ENCODE assay signal across 22 mouse cellular contexts in the genomic region with DNA sequence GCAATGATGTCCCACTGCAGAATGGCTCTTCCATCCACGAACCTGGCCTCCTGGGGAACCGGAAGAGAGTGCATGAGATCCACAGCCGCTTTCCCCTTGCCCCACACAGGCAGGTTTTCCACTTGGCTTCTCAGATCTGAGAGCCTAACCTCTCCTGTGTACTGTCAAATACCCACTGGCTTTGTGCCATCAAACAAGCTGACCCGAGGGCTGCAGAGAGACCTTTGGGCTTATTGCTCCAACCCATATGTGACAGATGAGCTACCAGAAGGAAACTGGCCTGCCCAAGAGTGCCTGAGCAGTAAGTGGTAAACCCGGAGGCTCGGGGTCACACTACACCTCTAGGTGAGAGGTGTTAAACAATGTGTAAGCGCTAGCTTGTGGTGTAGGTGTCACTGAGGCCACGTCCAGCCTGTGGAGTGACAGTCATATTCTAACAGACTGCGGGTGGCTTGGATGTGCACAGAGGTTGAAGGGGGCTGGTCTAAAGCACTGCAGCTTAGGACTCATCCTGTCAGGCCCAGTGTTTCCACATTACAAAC.
DNase-seq lines count a peak whose midpoint lies in the region; ATAC-seq and TF ChIP-seq lines count a peak whose summit lies in the region.
"Had no signal": no experiment of that assay in that cellular context is flagged by ENCODE, and none has a peak within 500 bp of the region (broad histone marks: within the 10 kb centered on the region; RNA-seq: fewer than 3 reads in every experiment).

No protein-coding gene starts in this region.

- WGBS in kidney, embryonic 14.5 days, result 55% methylated on average over 9 of the region's 9 CpGs
- 54% methylated on average over 9 of the region's 9 CpGs for WGBS in liver, embryonic 15.5 days (ENCODE audit: insufficient replicate concordance)
- WGBS in liver, embryonic 12.5 days (ENCODE audit: insufficient replicate concordance), result 61% methylated on average over 9 of the region's 9 CpGs
- WGBS in liver, embryonic 16.5 days (ENCODE audit: insufficient replicate concordance), result 58% methylated on average over 9 of the region's 9 CpGs
- 72% methylated on average over 9 of the region's 9 CpGs for WGBS in stomach, postnatal 0 days

- DNase-seq in kidney, adult 11 months, result peak; percentile 65
- no peak for DNase-seq in stomach, postnatal 0 days (ENCODE audit: low spot score)
- DNase-seq in ovary, postnatal 36 days (ENCODE audit: low spot score), result no peak
- no peak for DNase-seq in adrenal gland, adult 2 months
- DNase-seq: adrenal gland, postnatal 25 days; cerebellum, adult 9-10 months; gastrocnemius, adult 2 months; heart, postnatal 36 days; liver, embryonic 13.5 days; lung, postnatal 10 days had no signal

- no peaks in the 10 kb centered on the region for H3K9me3 ChIP-seq in kidney, embryonic 14.5 days (ENCODE audit: control insufficient read depth, low read length)
- H3K9me3 ChIP-seq in liver, embryonic 15.5 days (replicated peaks), result no peaks in the 10 kb centered on the region
- H3K9me3 ChIP-seq in liver, embryonic 12.5 days (replicated peaks), result no peaks in the 10 kb centered on the region
- no peaks in the 10 kb centered on the region for H3K9me3 ChIP-seq in liver, embryonic 16.5 days (replicated peaks; ENCODE audit: control insufficient read depth, low read length)
- H3K9me3 ChIP-seq in stomach, postnatal 0 days (ENCODE audit: control insufficient read depth, low read length), result no peaks in the 10 kb centered on the region
- H3K9me3 ChIP-seq: embryonic facial prominence, embryonic 15.5 days; heart, embryonic 15.5 days; hindbrain, embryonic 15.5 days; intestine, embryonic 15.5 days; limb, embryonic 10.5 days; liver, embryonic 13.5 days; midbrain, embryonic 15.5 days; neural tube, embryonic 15.5 days had no signal

- no peaks in the 10 kb centered on the region for H3K27me3 ChIP-seq in kidney, embryonic 14.5 days (ENCODE audit: control insufficient read depth, insufficient read depth, low read length)
- H3K27me3 ChIP-seq in liver, embryonic 15.5 days, result peaks cover 44% of the 10 kb centered on the region
- peaks cover 3% of the 10 kb centered on the region; the same call in 1 of the 2 replicates for H3K27me3 ChIP-seq in liver, embryonic 12.5 days (replicated peaks)
- peaks cover 10% of the 10 kb centered on the region for H3K27me3 ChIP-seq in liver, embryonic 16.5 days (ENCODE audit: control insufficient read depth, insufficient read depth, low read depth, low read length)
- H3K27me3 ChIP-seq in stomach, postnatal 0 days (ENCODE audit: control insufficient read depth, insufficient read depth, low read length), result no peaks in the 10 kb centered on the region
- H3K27me3 ChIP-seq: embryonic facial prominence, embryonic 15.5 days; heart, embryonic 15.5 days; hindbrain, embryonic 15.5 days; intestine, embryonic 15.5 days; midbrain, embryonic 15.5 days had no signal

- H3K4me3 ChIP-seq in kidney, embryonic 14.5 days (ENCODE audit: low read length), result no peak overlapping the region
- no peak overlapping the region for H3K4me3 ChIP-seq in liver, embryonic 15.5 days (replicated peaks)
- no peak overlapping the region for H3K4me3 ChIP-seq in liver, embryonic 12.5 days
- no peak overlapping the region for H3K4me3 ChIP-seq in liver, embryonic 16.5 days (ENCODE audit: low read depth, low read length)
- no peak overlapping the region for H3K4me3 ChIP-seq in stomach, postnatal 0 days (ENCODE audit: low read depth, low read length)
- H3K4me3 ChIP-seq: embryonic facial prominence, embryonic 15.5 days; gastrocnemius, adult 2 months; heart, embryonic 15.5 days; hindbrain, embryonic 15.5 days; intestine, embryonic 15.5 days; limb, embryonic 10.5 days; liver, embryonic 13.5 days; midbrain, embryonic 15.5 days; neural tube, embryonic 15.5 days had no signal

- TF ChIP-seq EP300 in stomach, postnatal 0 days (optimal IDR thresholded peaks at IDR 0.05), result no peak

- no peak for ATAC-seq in kidney, embryonic 14.5 days (ENCODE audit: low FRiP score, low TSS enrichment)
- peak; percentile 30; the same call in 1 of the 2 replicates for ATAC-seq in liver, embryonic 15.5 days (ENCODE audit: insufficient read depth)
- no peak; the same call in 1 of the 2 replicates for ATAC-seq in liver, embryonic 12.5 days
- ATAC-seq in liver, embryonic 16.5 days (ENCODE audit: low read depth), result peak; percentile 67
- ATAC-seq in stomach, postnatal 0 days (ENCODE audit: low FRiP score, low TSS enrichment), result peak; percentile 31; the same call in 1 of the 2 replicates
- ATAC-seq: forebrain, embryonic 14.5 days; intestine, embryonic 15.5 days; midbrain, embryonic 15.5 days had no signal

- no peak overlapping the region for H3K9ac ChIP-seq in kidney, embryonic 14.5 days (ENCODE audit: low read depth, low read length)
- H3K9ac ChIP-seq in liver, embryonic 15.5 days, result no peak overlapping the region
- H3K9ac ChIP-seq in liver, embryonic 12.5 days, result no peak overlapping the region
- no peak overlapping the region for H3K9ac ChIP-seq in liver, embryonic 16.5 days (ENCODE audit: low read depth, low read length)
- H3K9ac ChIP-seq in stomach, postnatal 0 days (ENCODE audit: low read length), result no peak overlapping the region
- H3K9ac ChIP-seq: embryonic facial prominence, embryonic 15.5 days; heart, embryonic 15.5 days; hindbrain, embryonic 15.5 days; intestine, embryonic 15.5 days; liver, embryonic 13.5 days; midbrain, embryonic 15.5 days; neural tube, embryonic 15.5 days had no signal

- H3K36me3 ChIP-seq in kidney, embryonic 14.5 days (ENCODE audit: control insufficient read depth, insufficient read depth, low read length), result no peaks in the 10 kb centered on the region
- no peaks in the 10 kb centered on the region for H3K36me3 ChIP-seq in liver, embryonic 15.5 days (replicated peaks)
- no peaks in the 10 kb centered on the region for H3K36me3 ChIP-seq in liver, embryonic 12.5 days
- H3K36me3 ChIP-seq in liver, embryonic 16.5 days (ENCODE audit: control insufficient read depth, insufficient read depth), result no peaks in the 10 kb centered on the region
- H3K36me3 ChIP-seq in stomach, postnatal 0 days (ENCODE audit: control insufficient read depth, insufficient read depth, low read length), result no peaks in the 10 kb centered on the region
- H3K36me3 ChIP-seq: embryonic facial prominence, embryonic 15.5 days; heart, embryonic 15.5 days; hindbrain, embryonic 15.5 days; intestine, embryonic 15.5 days; limb, embryonic 10.5 days; liver, embryonic 13.5 days; midbrain, embryonic 15.5 days; neural tube, embryonic 15.5 days had no signal

- no peak overlapping the region for H3K4me2 ChIP-seq in kidney, embryonic 14.5 days (replicated peaks; ENCODE audit: low read depth, low read length)
- no peak overlapping the region for H3K4me2 ChIP-seq in liver, embryonic 15.5 days
- H3K4me2 ChIP-seq in liver, embryonic 12.5 days, result no peak overlapping the region
- H3K4me2 ChIP-seq in liver, embryonic 16.5 days (ENCODE audit: low read depth, low read length), result no peak overlapping the region
- H3K4me2 ChIP-seq in stomach, postnatal 0 days (replicated peaks; ENCODE audit: low read depth), result no peak overlapping the region
- H3K4me2 ChIP-seq: embryonic facial prominence, embryonic 15.5 days; heart, embryonic 15.5 days; hindbrain, embryonic 15.5 days; intestine, embryonic 15.5 days; liver, embryonic 13.5 days; midbrain, embryonic 15.5 days; neural tube, embryonic 15.5 days had no signal

- H3K27ac ChIP-seq in kidney, embryonic 14.5 days (ENCODE audit: low read depth, low read length), result no peak overlapping the region
- no peak overlapping the region for H3K27ac ChIP-seq in liver, embryonic 15.5 days (replicated peaks)
- no peak overlapping the region for H3K27ac ChIP-seq in liver, embryonic 12.5 days
- no peak overlapping the region for H3K27ac ChIP-seq in liver, embryonic 16.5 days (ENCODE audit: low read length)
- H3K27ac ChIP-seq in stomach, postnatal 0 days (replicated peaks), result no peak overlapping the region
- H3K27ac ChIP-seq: embryonic facial prominence, embryonic 15.5 days; gastrocnemius, adult 2 months; heart, embryonic 15.5 days; hindbrain, embryonic 15.5 days; intestine, embryonic 15.5 days; limb, embryonic 10.5 days; liver, embryonic 13.5 days; midbrain, embryonic 15.5 days; neural tube, embryonic 15.5 days had no signal

- no peak for TF ChIP-seq CTCF in stomach, postnatal 0 days (IDR thresholded peaks at IDR 0.05; ENCODE audit: low read depth)

- H3K4me1 ChIP-seq in kidney, embryonic 14.5 days (ENCODE audit: control insufficient read depth, insufficient read depth, low read length), result no peaks in the 10 kb centered on the region
- peaks cover 12% of the 10 kb centered on the region for H3K4me1 ChIP-seq in liver, embryonic 15.5 days (replicated peaks)
- no peaks in the 10 kb centered on the region for H3K4me1 ChIP-seq in liver, embryonic 12.5 days
- H3K4me1 ChIP-seq in liver, embryonic 16.5 days (ENCODE audit: control insufficient read depth, low read depth, low read length), result no peaks in the 10 kb centered on the region; the same call in 1 of the 2 replicates
- no peaks in the 10 kb centered on the region for H3K4me1 ChIP-seq in stomach, postnatal 0 days (replicated peaks; ENCODE audit: control insufficient read depth, insufficient read depth)
- H3K4me1 ChIP-seq: embryonic facial prominence, embryonic 15.5 days; hindbrain, embryonic 15.5 days; intestine, embryonic 15.5 days; midbrain, embryonic 15.5 days; neural tube, embryonic 15.5 days had no signal

Comparison
In these comparisons a context has a peak if more than half of its experiments do, and no peak if none do; other contexts are left out.
1. ATAC-seq: peak in liver, embryonic 15.5 days (single experiment), liver, embryonic 16.5 days (single experiment) and stomach, postnatal 0 days (single experiment); none in kidney, embryonic 14.5 days (single experiment) and liver, embryonic 12.5 days (single experiment).